Mouse (Mus musculus): ENCODE measurements around the gene Rapgef4. TPM values are rescaled to one million over a fixed set of nuclear protein-coding genes. Genes with fewer than 3 reads are reported as not detected.

Gene Rapgef4
- polyA plus RNA-seq (2012; rRNA removed) = 8.3 and 9.2 TPM in 2 replicates

DNA sequence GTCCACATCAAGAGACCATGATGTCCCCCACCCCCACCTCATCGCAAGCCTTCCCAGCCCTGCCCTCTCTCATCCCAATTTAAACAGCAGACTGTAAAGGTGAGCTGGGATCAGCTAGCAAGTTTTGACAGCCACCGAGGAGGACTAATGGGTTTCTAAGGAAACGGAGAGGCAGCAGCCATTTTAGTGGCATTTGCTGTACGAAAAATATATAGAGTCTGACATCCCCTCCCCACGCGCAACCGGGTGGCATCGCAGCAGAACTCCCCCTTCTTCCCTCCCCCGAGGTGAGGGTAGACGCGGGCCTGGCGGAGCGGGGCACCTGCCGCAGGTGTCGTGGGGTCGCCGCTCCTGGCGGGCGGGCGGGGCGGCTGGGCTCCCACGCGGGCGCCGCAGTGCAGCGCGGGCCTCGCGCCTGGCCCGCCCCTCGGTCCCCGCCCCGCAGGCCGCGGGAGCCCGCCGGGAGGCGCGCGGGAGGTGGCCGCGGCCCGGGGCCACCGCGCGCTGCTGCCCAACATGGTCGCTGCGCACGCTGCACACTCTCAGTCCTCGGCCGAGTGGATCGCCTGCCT, at the start of gene Rapgef4:
Gene Rapgef4 (plus strand): TSS at position 470 of the 572 bp plus-strand sequence.
- DNase-seq = no peak
- no peak within 1 kb of the TSS for H3K27ac ChIP-seq (ENCODE audit: control insufficient read depth, insufficient read depth, low read length)
- peaks cover 5% of the 10 kb centered on the region; the same call in 1 of the 2 replicates for H3K4me1 ChIP-seq (replicated peaks; ENCODE audit: control insufficient read depth, insufficient read depth, low read length)
- no peak for TF ChIP-seq CTCF (IDR thresholded peaks at IDR 0.05; ENCODE audit: borderline replicate concordance, control insufficient read depth, extremely low read depth, insufficient read depth, low read length, poor library complexity)
- TF ChIP-seq POLR2A (IDR thresholded peaks at IDR 0.05; ENCODE audit: control insufficient read depth, extremely low read depth, insufficient read depth, low read length, poor library complexity) = no peak
- peaks cover 4% of the 10 kb centered on the region for H3K27me3 ChIP-seq (ENCODE audit: control insufficient read depth, insufficient read depth, low read length)
- 6% methylated on average over 52 of the region's 52 CpGs for WGBS
- no peaks in the 10 kb centered on the region for H3K36me3 ChIP-seq (ENCODE audit: control insufficient read depth, insufficient read depth, low read length)
- peak within 1 kb of the TSS; percentile 33 for H3K4me3 ChIP-seq (ENCODE audit: control insufficient read depth, insufficient read depth, low read length)

DNA sequence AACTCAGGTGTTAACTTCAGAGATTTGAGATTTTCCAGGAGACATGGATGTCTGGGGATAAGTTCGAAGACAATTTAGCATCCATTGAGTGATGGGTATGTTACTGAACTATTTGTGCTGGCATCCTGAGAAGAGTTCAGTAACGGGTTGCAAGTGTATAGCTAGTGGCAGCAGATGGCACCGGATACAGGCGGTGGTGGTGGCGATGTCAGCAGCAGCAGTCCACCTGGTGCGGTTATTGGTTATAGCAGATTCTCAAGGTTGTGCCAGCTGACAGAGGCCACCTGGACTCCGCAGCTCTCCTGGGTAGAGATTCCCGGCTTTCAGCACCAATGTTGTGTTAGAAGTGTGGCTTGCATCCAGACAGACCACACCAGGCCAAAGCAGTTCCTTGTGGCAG, 47.0 kb upstream of the Rapgef4 start:
- TF ChIP-seq POLR2A (IDR thresholded peaks at IDR 0.05; ENCODE audit: control insufficient read depth, extremely low read depth, insufficient read depth, low read length, poor library complexity) = no peak
- no peak overlapping the region for H3K4me3 ChIP-seq (ENCODE audit: control insufficient read depth, insufficient read depth, low read length)
- no peak for DNase-seq
- H3K4me1 ChIP-seq (replicated peaks; ENCODE audit: control insufficient read depth, insufficient read depth, low read length) = no peaks in the 10 kb centered on the region
- 93% methylated on average over 8 of the region's 8 CpGs for WGBS
- no peaks in the 10 kb centered on the region for H3K36me3 ChIP-seq (ENCODE audit: control insufficient read depth, insufficient read depth, low read length)
- no peak overlapping the region for H3K27ac ChIP-seq (ENCODE audit: control insufficient read depth, insufficient read depth, low read length)
- no peaks in the 10 kb centered on the region for H3K27me3 ChIP-seq (ENCODE audit: control insufficient read depth, insufficient read depth, low read length)

DNA sequence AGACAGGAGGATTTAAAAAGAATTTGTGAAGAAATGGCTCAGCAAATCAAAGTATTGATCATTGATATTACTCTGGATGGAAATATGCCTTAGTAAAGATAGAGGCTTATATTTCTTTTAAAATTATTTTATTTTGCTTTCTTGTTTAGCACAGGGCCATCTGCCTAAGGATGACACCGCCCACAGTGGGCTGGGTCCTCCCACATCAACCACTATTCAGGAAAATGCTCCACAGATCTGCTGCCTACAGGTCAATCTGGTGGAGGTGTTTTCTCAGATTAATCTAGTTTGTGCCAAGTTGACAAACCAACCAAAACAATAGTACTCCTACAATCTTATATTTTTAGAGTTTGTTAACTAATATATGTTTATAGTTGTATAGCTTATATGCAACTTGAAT, 44.3 kb upstream of the Rapgef4 start:
- WGBS = 94% methylated on average over 1 of the region's 1 CpGs
- Histone ChIP-seq H3K4me1 (replicated peaks; ENCODE audit: control insufficient read depth, insufficient read depth, low read length) (peaks cover 2% of the 10 kb centered on the region), H3K4me3 (ENCODE audit: control insufficient read depth, insufficient read depth, low read length) (no peak overlapping the region), H3K36me3 (ENCODE audit: control insufficient read depth, insufficient read depth, low read length) (no peaks in the 10 kb centered on the region), H3K27ac (ENCODE audit: control insufficient read depth, insufficient read depth, low read length) (no peak overlapping the region), H3K27me3 (ENCODE audit: control insufficient read depth, insufficient read depth, low read length) (no peaks in the 10 kb centered on the region)
- no peak for DNase-seq
- TF ChIP-seq POLR2A (IDR thresholded peaks at IDR 0.05; ENCODE audit: control insufficient read depth, extremely low read depth, insufficient read depth, low read length, poor library complexity) (no peak), CTCF (IDR thresholded peaks at IDR 0.05; ENCODE audit: borderline replicate concordance, control insufficient read depth, extremely low read depth, insufficient read depth, low read length, poor library complexity) (no peak)

DNA sequence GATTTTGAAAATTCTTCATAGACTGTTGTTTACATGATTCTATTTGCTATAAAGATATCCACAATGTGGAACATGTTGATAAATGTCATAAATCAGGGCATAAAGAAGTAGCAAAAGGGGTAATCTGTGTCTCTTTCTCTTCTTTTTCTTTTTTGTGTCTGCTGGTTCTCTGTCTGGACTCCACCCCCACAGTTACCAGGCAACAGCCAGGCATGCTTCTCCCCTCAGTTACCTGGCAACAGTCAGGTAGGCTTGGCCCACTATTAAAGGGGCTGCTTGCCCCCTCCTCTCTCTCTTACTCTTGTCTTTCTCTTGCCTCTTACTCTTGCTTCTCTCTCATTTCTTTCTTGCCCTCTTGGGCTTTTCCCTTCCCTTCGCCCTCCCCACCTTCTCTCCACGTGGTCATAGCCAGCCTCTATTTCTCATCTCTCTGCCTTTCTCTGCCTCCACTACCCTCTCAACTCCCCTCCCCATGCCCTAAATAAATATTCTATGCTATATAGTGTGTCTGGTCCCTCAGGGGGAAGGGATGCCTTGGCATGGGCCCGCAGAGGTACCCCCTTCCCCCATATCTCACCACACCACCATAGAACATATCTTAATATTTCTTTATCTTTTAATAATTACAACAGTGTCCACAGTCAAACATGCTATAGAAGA, 43.3 kb upstream of the Rapgef4 start:
- DNase-seq = no peak
- no peak for TF ChIP-seq POLR2A (IDR thresholded peaks at IDR 0.05; ENCODE audit: control insufficient read depth, extremely low read depth, insufficient read depth, low read length, poor library complexity)
- no peak for TF ChIP-seq CTCF (IDR thresholded peaks at IDR 0.05; ENCODE audit: borderline replicate concordance, control insufficient read depth, extremely low read depth, insufficient read depth, low read length, poor library complexity)
- H3K27me3 ChIP-seq (ENCODE audit: control insufficient read depth, insufficient read depth, low read length) = no peaks in the 10 kb centered on the region
- no peak overlapping the region for H3K27ac ChIP-seq (ENCODE audit: control insufficient read depth, insufficient read depth, low read length)
- H3K4me3 ChIP-seq (ENCODE audit: control insufficient read depth, insufficient read depth, low read length) = no peak overlapping the region
- no peaks in the 10 kb centered on the region for H3K36me3 ChIP-seq (ENCODE audit: control insufficient read depth, insufficient read depth, low read length)
- peaks cover 3% of the 10 kb centered on the region for H3K4me1 ChIP-seq (replicated peaks; ENCODE audit: control insufficient read depth, insufficient read depth, low read length)
- WGBS = 97% methylated on average over 3 of the region's 3 CpGs

DNA sequence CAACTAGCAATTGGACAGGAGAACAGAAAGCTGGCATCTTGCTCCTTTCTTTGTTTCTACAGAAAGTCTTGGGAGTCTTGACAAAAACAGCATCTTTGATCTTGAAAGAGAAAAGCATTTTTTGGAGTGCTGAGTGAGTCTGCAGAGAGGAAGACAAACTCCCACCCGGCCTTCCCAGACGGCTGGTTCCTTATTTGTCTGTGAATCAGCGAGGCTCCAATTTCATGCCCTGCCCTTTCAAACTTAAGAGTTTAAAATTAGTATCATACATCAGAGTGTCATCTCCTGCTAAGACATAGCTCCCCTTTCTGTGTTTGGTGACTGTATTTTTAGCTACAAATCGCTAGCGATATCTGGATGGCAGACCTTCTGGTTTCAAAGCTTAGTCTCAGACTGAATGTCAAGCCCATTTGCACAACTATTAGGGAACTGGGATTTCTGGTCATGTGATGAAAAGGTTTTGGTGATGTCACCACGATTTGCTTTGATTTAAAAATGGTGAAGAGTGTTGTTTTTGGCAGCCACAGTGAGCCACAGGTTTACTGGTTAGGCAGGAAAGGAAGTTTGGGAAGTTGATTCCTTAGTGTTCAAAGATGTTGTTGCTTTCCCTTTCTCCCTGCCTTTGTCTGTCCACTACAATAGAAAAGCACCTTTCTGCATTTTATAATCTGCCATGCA, 42.2 kb upstream of the Rapgef4 start:
- Histone ChIP-seq H3K36me3 (ENCODE audit: control insufficient read depth, insufficient read depth, low read length) (no peaks in the 10 kb centered on the region), H3K27ac (ENCODE audit: control insufficient read depth, insufficient read depth, low read length) (no peak overlapping the region), H3K4me1 (replicated peaks; ENCODE audit: control insufficient read depth, insufficient read depth, low read length) (peaks cover 3% of the 10 kb centered on the region), H3K4me3 (ENCODE audit: control insufficient read depth, insufficient read depth, low read length) (no peak overlapping the region), H3K27me3 (ENCODE audit: control insufficient read depth, insufficient read depth, low read length) (no peaks in the 10 kb centered on the region)
- 77% methylated on average over 6 of the region's 6 CpGs for WGBS
- TF ChIP-seq CTCF (IDR thresholded peaks at IDR 0.05; ENCODE audit: borderline replicate concordance, control insufficient read depth, extremely low read depth, insufficient read depth, low read length, poor library complexity) (no peak), POLR2A (IDR thresholded peaks at IDR 0.05; ENCODE audit: control insufficient read depth, extremely low read depth, insufficient read depth, low read length, poor library complexity) (no peak)
- DNase-seq = no peak

DNA sequence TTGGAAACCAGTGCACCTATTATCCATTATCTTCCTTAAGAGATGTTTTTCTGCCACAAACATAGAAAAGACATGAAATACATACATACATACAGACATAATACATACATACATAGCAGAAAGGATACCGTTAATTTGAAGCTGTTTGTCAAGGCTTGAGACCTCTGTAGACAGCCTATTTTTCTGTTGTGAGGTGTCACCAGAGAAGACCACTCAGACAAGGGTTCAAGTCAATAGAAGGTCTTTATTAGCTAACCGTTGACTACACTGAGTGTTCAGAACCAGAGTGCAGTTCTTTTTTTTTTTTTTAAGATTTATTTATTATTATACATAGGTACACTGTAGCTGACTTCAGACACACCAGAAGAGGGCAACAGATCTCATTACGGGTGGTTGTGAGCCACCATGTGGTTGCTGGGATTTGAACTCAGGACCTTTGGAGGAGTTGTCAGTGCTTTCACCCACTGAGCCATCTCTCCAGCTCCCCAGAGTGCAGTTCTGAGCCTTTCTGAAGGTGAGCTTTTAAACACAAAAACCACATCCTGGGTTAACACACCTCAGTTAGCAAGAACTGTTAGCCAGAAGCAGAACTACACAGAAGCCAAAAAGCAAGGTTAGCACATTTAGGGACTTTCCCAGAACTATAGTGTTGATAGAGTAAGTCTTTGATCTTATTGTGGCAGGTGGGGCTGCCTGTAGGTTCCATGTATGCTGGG, 39.9 kb upstream of the Rapgef4 start:
- H3K4me1 ChIP-seq (replicated peaks; ENCODE audit: control insufficient read depth, insufficient read depth, low read length) = peaks cover 3% of the 10 kb centered on the region
- H3K36me3 ChIP-seq (ENCODE audit: control insufficient read depth, insufficient read depth, low read length) = no peaks in the 10 kb centered on the region
- peak overlapping the region; percentile 39; the same call in 1 of the 2 replicates for H3K27ac ChIP-seq (ENCODE audit: control insufficient read depth, insufficient read depth, low read length)
- no peak for TF ChIP-seq CTCF (IDR thresholded peaks at IDR 0.05; ENCODE audit: borderline replicate concordance, control insufficient read depth, extremely low read depth, insufficient read depth, low read length, poor library complexity)
- no peak for TF ChIP-seq POLR2A (IDR thresholded peaks at IDR 0.05; ENCODE audit: control insufficient read depth, extremely low read depth, insufficient read depth, low read length, poor library complexity)
- DNase-seq = peak; percentile 13
- 82% methylated on average over 3 of the region's 3 CpGs for WGBS
- H3K4me3 ChIP-seq (ENCODE audit: control insufficient read depth, insufficient read depth, low read length) = no peak overlapping the region
- no peaks in the 10 kb centered on the region for H3K27me3 ChIP-seq (ENCODE audit: control insufficient read depth, insufficient read depth, low read length)

Measured in thymus, adult 2 months (tissue).